Mouse (Mus musculus): ENCODE results near the gene Mtrr.

The Mtrr gene

DNA sequence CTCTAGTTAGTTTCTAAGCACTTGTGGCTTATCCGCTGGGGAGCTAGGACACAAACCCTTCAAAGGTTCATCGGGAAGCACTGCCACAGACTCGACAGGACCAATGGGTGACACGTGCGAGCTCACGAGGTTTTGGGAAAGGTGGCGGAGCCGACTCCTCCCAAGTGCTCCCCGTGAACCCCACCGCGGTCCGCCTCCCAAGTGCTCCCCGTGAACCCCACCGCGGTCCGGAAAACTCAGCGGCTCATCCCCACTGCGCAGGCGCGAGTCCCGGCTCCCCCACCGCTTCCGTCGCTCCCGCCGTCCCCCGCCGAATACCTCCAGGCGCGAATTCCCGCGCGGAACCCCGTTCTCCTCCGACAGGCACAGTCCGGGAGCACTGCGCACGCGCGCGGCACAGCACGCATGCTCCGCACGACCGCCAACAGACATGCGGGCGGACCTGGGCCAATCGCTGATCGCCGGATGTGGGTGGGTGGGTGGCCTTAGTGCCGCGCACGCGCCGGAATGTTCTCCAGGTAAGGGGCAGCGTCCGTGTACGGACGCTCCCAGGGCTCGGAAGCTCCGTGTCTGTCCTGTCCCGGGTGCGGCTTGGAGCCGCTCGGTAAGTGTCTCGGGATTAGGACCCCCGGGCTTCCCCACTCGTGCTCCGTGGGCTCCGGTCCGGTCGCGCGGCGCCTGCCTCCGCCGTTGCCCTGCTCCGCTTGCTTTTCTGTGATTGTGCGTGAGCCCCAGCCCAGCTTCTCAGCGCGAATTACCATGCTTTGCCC is at the start of gene Mtrr, which contains the start of gene Fastkd3:
Gene Mtrr (minus strand): TSS at position 403 of the 770 bp plus-strand sequence.
Gene Fastkd3 (plus strand): TSS at position 488 of the 770 bp plus-strand sequence.
- DNase-seq (ENCODE audit: low spot score in 2 of 2) = peak; percentile 97 to 98

DNA sequence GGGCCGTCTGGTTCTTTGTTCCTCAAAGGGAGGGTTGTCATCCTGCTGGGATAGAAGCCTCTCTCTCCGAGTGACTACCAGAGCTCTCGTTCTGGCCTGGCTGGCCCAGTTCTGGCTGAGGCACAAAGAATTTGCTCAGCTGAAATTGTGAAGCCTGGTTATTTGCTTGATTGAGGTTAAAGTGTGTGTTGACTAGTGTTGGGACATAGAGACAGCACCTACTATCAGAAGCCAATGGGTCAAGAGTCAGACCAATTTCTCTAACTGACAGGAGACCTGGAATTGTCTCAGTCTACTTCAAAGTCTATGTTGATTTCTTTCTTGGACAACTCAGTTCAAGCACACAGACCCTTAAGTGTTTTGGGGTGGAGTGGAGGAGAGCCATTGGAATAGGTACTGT is 45.1 kb upstream of the Mtrr start:
- no peak for DNase-seq (ENCODE audit: low spot score in 2 of 2)

GRCm38 (mm10) chr13:68622792-68623191 is 40.8 kb upstream of the Mtrr start:
- no peak for DNase-seq (ENCODE audit: low spot score in 2 of 2)

DNA sequence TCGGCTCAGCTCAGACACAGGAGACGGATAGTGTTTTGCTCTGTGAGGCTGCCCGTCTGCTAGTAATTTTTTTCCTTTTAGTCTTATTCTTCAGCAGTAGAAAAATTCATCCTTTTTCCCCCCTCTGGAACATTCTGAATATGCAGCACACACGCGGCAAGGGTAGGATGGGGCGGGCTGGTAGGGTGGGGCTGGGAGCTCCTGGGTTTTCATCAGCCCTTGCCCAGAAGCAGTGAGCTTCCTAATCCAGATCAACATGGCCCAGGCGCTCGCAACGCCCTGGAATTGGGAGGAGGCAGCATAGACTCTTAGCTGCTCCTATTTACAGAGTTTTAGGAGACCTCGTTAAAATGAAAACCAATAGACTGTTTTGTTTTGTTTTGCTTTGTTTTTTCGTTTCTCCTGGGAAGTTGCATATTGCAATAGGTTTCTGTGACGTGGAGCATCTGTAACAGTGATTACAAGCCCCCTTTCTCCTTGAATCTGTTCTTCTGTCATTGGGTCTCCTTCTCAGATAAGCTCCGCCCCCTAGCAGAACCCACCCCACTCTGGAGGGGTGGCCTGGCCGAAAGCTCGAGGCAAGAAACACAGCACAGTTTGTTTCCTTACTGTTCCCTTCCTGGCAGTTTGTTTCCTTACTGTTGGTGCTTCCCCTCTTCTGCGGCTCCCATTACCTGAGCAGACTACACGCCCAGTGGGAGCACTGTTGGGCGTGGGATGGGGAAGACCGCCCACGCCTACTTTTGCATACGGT is 25.9 kb upstream of the Mtrr start:
- no peak for DNase-seq (ENCODE audit: low spot score in 2 of 2)

- DNase-seq (ENCODE audit: low spot score in 2 of 2) = no peak
Measured at GRCm38 (mm10) chr13:68605689-68606126, 23.8 kb upstream of the Mtrr start.

GRCm38 (mm10) chr13:68603085-68603484 is 21.1 kb upstream of the Mtrr start:
- DNase-seq (ENCODE audit: low spot score in 2 of 2) = no peak

GRCm38 (mm10) chr13:68601184-68601583 is 19.2 kb upstream of the Mtrr start:
- peak in 1 of 2 experiments; percentile 52 for DNase-seq (ENCODE audit: low spot score in 2 of 2)

- DNase-seq (ENCODE audit: low spot score in 2 of 2) = no peak
Measured at GRCm38 (mm10) chr13:68598953-68599352, 17.0 kb upstream of the Mtrr start.

DNA sequence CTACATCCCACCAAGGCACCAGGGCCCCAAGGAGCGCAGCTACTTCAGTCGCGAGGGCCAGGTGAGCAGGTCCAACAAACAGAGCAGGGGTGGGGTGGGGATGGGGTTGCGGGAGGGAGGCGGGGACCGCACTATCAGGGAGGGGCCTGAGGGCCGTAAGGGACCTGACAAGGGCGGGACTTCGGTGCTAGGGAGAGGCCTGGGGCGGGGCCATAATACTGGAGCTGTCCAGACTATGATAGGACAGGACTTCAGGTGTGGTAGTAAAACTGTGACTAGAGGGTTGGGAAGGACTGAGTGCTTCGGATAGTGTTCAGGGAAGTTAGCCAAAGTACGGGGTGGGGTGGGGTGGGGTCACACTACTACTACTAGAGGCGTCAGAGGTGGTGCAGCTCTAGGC is 15.7 kb upstream of the Mtrr start:
- no peak for DNase-seq (ENCODE audit: low spot score in 2 of 2)

DNA sequence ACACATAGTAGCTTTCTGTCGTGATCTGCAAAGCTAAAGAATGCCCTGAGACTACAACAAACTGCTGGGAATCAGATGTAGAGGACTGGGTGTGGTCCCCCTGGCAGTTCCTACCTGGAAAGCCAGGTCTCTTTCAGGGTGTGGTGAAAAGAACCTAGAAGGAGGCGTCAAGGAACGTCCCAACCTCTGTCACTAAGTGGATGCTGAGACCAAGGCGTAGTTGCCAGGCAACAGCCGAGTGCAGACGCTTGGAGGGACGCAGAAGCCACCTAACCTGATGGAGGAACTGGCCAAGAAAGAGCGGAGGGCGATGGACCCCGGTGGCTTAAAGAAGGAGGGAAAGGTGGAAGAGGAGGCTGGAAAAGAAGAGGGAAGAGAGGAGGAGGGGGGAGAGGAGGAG is 15.2 kb upstream of the Mtrr start, which contains the start of gene 1700001L19Rik:
Gene 1700001L19Rik (plus strand): TSS at position 223 of the 400 bp plus-strand sequence.
- no peak for DNase-seq (ENCODE audit: low spot score in 2 of 2)

DNA sequence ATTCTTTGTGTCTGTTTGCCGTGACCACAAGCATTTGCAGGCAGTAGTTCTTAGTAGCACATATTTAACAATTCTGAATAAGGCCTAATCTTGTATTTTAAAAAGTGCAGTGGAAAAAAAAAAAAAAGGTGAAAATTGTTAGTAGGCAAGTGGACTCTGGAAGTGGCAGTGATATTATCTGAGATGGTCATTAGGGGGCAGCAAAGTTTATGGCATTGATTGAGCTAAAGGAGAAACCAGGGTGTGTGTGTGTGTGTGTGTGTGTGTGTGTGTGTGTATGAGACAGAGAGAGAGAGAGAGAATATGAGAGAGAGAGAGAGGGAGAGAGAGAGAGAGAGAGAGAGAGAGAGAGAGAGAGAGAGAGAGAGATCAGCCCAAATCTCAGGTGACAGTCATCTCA is 11.8 kb upstream of the Mtrr start:
- no peak for DNase-seq (ENCODE audit: low spot score in 2 of 2)

- DNase-seq (ENCODE audit: low spot score in 2 of 2) = no peak
Measured at GRCm38 (mm10) chr13:68588352-68588751, 6.4 kb upstream of the Mtrr start.

DNA sequence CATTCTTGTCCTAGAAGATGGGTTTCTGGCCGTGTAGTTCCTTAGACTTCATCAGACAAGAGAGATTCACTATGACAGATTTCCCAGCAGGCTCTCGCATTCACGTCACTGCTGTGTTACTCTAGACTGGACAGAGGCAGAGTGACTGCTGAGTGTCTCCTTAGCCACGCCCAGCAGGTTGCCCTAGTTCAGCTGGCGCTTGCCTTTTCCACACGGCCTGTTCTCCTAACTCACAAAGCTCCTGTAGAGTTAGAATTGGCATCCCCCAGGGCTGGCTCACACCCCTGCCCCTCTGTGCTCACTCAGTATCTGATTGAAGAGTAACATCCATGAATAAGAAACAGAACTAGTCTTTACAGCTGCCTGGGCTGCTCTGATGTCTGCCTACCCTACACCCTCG is 3.5 kb upstream of the Mtrr start:
- no peak for DNase-seq (ENCODE audit: low spot score in 2 of 2)

- no peak for DNase-seq (ENCODE audit: low spot score in 2 of 2)
Measured at GRCm38 (mm10) chr13:68583961-68584360, 2.0 kb upstream of the Mtrr start.

DNA sequence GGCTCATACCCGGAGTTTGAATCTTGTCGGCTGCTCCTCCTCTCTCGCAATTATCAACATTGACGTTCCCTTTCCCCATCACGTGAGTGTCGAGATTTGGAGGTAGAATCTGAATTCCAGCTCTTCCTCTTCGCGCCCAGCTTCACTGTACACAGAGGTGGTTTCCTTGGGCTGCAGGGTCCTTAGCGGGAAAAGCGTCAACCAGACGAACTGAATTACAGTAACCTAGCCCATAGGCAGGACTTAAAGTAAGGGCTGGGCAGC is 500 bp upstream of the Mtrr start:
- DNase-seq (ENCODE audit: low spot score in 2 of 2) = no peak

DNA sequence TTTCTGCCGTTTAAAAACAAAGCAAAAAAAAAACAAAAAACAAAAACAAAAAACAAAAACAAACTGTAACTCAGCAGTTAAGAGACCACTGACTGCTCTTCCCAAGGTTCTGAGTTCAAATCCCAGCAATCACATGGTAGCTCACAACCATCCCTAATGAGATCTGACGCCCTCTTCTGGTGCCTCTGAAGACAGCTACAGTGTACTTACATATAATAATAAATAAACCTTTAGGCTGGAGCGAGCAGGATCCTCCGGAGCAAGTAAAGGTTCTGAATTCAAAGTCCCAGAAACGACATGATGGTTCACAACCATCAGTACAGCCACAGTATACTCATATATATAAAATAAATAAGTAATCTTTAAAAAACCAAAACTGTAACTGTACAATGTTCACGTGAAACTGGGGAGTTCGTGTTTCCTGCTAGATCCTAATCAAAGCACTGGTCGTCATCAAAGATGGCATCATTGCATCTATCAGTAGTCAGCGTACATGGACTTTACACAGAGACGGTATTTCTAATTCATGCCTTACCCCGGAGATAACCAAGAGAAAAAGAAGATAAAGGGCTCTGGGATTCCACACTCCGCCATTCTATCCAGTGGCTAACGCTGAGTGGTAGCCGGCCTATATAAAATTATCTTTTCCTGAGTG is 736 bp downstream of the Mtrr start:
- no peak for DNase-seq (ENCODE audit: low spot score in 2 of 2)

GRCm38 (mm10) chr13:68577945-68578344 is 4.0 kb downstream of the Mtrr start:
- no peak for DNase-seq (ENCODE audit: low spot score in 2 of 2)

- DNase-seq (ENCODE audit: low spot score in 2 of 2) = no peak
Measured at GRCm38 (mm10) chr13:68574398-68574797, 7.6 kb downstream of the Mtrr start.

GRCm38 (mm10) chr13:68572966-68573913 is 8.7 kb downstream of the Mtrr start:
- no peak for DNase-seq (ENCODE audit: low spot score in 2 of 2)

DNA sequence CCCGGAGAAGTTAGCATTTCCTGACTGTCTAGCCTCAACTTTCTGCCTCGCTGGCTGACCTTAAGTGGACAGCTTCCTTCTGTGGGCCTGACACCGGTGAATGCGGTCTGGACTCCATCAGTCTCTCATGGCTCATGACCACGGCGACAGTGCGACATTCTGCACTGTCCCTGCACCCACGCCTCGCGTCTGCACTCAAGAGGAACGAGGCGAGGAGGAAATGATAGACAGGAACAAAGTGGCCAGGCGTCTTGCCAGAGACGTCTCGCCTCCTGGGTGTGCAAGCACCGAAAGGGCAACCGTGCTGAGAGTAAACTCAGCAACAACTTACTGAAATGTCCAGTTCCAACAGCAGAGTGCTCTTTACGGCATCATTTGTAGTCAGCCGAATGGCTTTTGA is 9.7 kb downstream of the Mtrr start:
- DNase-seq (ENCODE audit: low spot score in 2 of 2) = no peak

DNA sequence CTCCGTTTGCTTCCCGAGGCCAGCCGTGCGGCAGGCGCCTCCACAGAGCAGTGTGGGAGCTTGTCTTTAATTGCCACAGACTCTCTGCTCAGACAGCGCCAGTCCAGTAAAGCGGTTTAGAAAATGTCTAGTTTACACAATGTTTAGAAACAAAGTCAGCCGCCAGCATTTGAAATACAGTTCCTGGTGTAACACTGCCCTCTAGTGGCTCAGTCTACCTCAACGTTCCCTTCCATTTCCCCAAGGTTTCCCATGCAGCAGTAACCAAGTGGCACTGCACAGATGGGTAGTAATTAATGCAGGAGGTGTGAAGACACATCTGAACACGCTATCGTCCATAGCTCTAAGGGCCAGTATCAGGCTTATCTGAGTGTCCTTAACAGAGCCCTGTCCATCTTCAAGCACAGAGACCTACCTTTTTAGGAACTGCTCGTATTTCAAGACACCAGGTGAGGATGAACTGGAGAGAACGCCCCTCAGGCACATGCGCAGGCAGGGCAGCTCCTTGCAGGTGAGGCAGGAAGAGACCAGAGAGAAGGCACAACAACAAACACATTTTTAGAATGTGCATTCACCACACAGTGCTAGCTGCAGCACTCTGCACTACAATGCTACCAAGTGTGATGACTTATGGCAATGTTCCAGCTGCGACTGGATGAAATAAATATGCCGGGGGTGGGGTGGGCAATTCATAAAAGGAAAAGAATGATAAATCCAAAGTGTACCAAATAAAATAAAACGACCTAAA is 12.2 kb downstream of the Mtrr start:
- DNase-seq (ENCODE audit: low spot score in 2 of 2) = peak; percentile 48 to 64
